Mouse (Mus musculus): ENCODE results near the gene Pigq. TPM values are rescaled to one million over a fixed set of nuclear protein-coding genes. Genes with fewer than 3 reads are reported as not detected.

Pigq gene
- total and polyA plus RNA-seq, 3 experiments: 18.5 to 97.2 (median 28.1) TPM

GRCm38 (mm10) chr17:25979829-25980738 lies 35.3 kb upstream of the Pigq start:
- H3K27ac ChIP-seq (ENCODE audit: insufficient read depth, low read depth): no peak overlapping the region
- no peaks in the 10 kb centered on the region for H3K27me3 ChIP-seq (replicated peaks)
- DNase-seq (ENCODE audit: extremely low read depth): no peak
- H3K4me1 ChIP-seq (ENCODE audit: control insufficient read depth in 1 of 2, insufficient read depth in 2 of 2): peaks cover 22 to 81% of the 10 kb centered on the region in 2 experiments
- H3K36me3 ChIP-seq (replicated peaks in 1 of 2; ENCODE audit: control insufficient read depth in 1 of 2, insufficient read depth in 1 of 2, low read length in 1 of 2): peaks cover 0 to 31% of the 10 kb centered on the region in 2 experiments
- H3K4me2 ChIP-seq (ENCODE audit: insufficient read depth, low read depth, poor library complexity, severe bottlenecking): no peak overlapping the region
- no peak for TF ChIP-seq POLR2AphosphoS2 (IDR thresholded peaks at IDR 0.05; ENCODE audit: low read depth, low read length)
- TF ChIP-seq IRF4 (IDR thresholded peaks at IDR 0.05; ENCODE audit: low read depth, low read length): no peak
- no peak for TF ChIP-seq KAT2A (IDR thresholded peaks at IDR 0.05; ENCODE audit: insufficient replicate concordance, low read length)
- TF ChIP-seq HCFC1 (IDR thresholded peaks at IDR 0.05; ENCODE audit: low read depth, low read length): no peak
- no peaks in the 10 kb centered on the region for H3K9me3 ChIP-seq (replicated peaks; ENCODE audit: low read length)
- dilution Hi-C loops (cut with MboI; ENCODE audit: extremely low pct_ligation_motif_present, extremely low pct_unique_long_range_greater_than_20kb, low sequenced_read_pairs): no loop called here
- in situ Hi-C loops (cut with MboI; ENCODE audit: low pct_ligation_motif_present, low pct_unique_long_range_greater_than_20kb, low sequenced_read_pairs): no loop called here
- H3K9ac ChIP-seq (ENCODE audit: insufficient read depth, low read depth): no peak overlapping the region
- H3K79me2 ChIP-seq (replicated peaks; ENCODE audit: control insufficient read depth, extremely low read depth, insufficient read depth, poor library complexity, severe bottlenecking): peaks cover 4% of the 10 kb centered on the region
- H3K4me3 ChIP-seq (replicated peaks in 1 of 3; ENCODE audit: low read depth in 2 of 3, low read length in 2 of 3, poor library complexity in 1 of 3): no peak overlapping the region

GRCm38 (mm10) chr17:25970954-25971707 lies 26.4 kb upstream of the Pigq start:
- peak; percentile 43 for DNase-seq (ENCODE audit: extremely low read depth)
- in situ Hi-C loops (cut with MboI; ENCODE audit: low pct_ligation_motif_present, low pct_unique_long_range_greater_than_20kb, low sequenced_read_pairs): no loop called here
- Histone ChIP-seq H3K36me3 (replicated peaks in 1 of 2; ENCODE audit: control insufficient read depth in 1 of 2, insufficient read depth in 1 of 2, low read length in 1 of 2) (peaks cover 0 to 22% of the 10 kb centered on the region in 2 experiments), H3K4me3 (replicated peaks in 1 of 3; ENCODE audit: low read depth in 2 of 3, low read length in 2 of 3, poor library complexity in 1 of 3) (no peak overlapping the region), H3K4me2 (ENCODE audit: insufficient read depth, low read depth, poor library complexity, severe bottlenecking) (peak overlapping the region; percentile 32; the same call in 1 of the 2 replicates), H3K4me1 (ENCODE audit: control insufficient read depth in 1 of 2, insufficient read depth in 2 of 2) (peaks cover 20 to 52% of the 10 kb centered on the region in 2 experiments), H3K27ac (ENCODE audit: insufficient read depth, low read depth) (peak overlapping the region; percentile 35; the same call in 1 of the 2 replicates), H3K27me3 (replicated peaks) (no peaks in the 10 kb centered on the region), H3K79me2 (replicated peaks; ENCODE audit: control insufficient read depth, extremely low read depth, insufficient read depth, poor library complexity, severe bottlenecking) (0 out of 2 replicates have a peak, but pooled peaks cover 3% of the 10 kb centered on the region), H3K9ac (ENCODE audit: insufficient read depth, low read depth) (0 out of 2 replicates have a peak overlapping the region, but pooled peaks have one; percentile 23), H3K9me3 (replicated peaks; ENCODE audit: low read length) (no peaks in the 10 kb centered on the region)
- peak; percentile 71 for TF ChIP-seq ZNF384 (IDR thresholded peaks at IDR 0.05; ENCODE audit: low read depth, low read length)
- no peak for TF ChIP-seq BHLHE40 (IDR thresholded peaks at IDR 0.05; ENCODE audit: low read depth, low read length)
- TF ChIP-seq MAFK (IDR thresholded peaks at IDR 0.05; ENCODE audit: insufficient replicate concordance, low read length): no peak
- TF ChIP-seq RAD21 (IDR thresholded peaks at IDR 0.05; ENCODE audit: low read depth, low read length): no peak
- no peak for TF ChIP-seq POLR2AphosphoS2 (IDR thresholded peaks at IDR 0.05; ENCODE audit: low read depth, low read length)
- dilution Hi-C loops (cut with MboI; ENCODE audit: extremely low pct_ligation_motif_present, extremely low pct_unique_long_range_greater_than_20kb, low sequenced_read_pairs): no loop called here

GRCm38 (mm10) chr17:25970448-25970847 lies 25.7 kb upstream of the Pigq start:
- Histone ChIP-seq H3K9ac (ENCODE audit: insufficient read depth, low read depth) (no peak overlapping the region), H3K27me3 (replicated peaks) (no peaks in the 10 kb centered on the region), H3K27ac (ENCODE audit: insufficient read depth, low read depth) (no peak overlapping the region), H3K4me3 (replicated peaks in 1 of 3; ENCODE audit: low read depth in 2 of 3, low read length in 2 of 3, poor library complexity in 1 of 3) (no peak overlapping the region), H3K79me2 (replicated peaks; ENCODE audit: control insufficient read depth, extremely low read depth, insufficient read depth, poor library complexity, severe bottlenecking) (0 out of 2 replicates have a peak, but pooled peaks cover 3% of the 10 kb centered on the region), H3K9me3 (replicated peaks; ENCODE audit: low read length) (no peaks in the 10 kb centered on the region), H3K4me2 (ENCODE audit: insufficient read depth, low read depth, poor library complexity, severe bottlenecking) (0 out of 2 replicates have a peak overlapping the region, but pooled peaks have one; percentile 32), H3K36me3 (replicated peaks in 1 of 2; ENCODE audit: control insufficient read depth in 1 of 2, insufficient read depth in 1 of 2, low read length in 1 of 2) (peaks cover 0 to 24% of the 10 kb centered on the region in 2 experiments), H3K4me1 (ENCODE audit: control insufficient read depth in 1 of 2, insufficient read depth in 2 of 2) (peaks cover 20 to 49% of the 10 kb centered on the region in 2 experiments)
- dilution Hi-C loops (cut with MboI; ENCODE audit: extremely low pct_ligation_motif_present, extremely low pct_unique_long_range_greater_than_20kb, low sequenced_read_pairs) (no loop called here), in situ Hi-C loops (cut with MboI; ENCODE audit: low pct_ligation_motif_present, low pct_unique_long_range_greater_than_20kb, low sequenced_read_pairs) (no loop called here)
- DNase-seq (ENCODE audit: extremely low read depth): peak; percentile 26
- TF ChIP-seq SMC3 (IDR thresholded peaks at IDR 0.05; ENCODE audit: low read depth, low read length) (peak; percentile 1; the same call in 1 of the 2 replicates), GABPA (IDR thresholded peaks at IDR 0.05; ENCODE audit: insufficient replicate concordance, low read depth, low read length) (no peak), CTCF (conservative IDR thresholded peaks at IDR 0.05 in 1 of 2, IDR thresholded peaks at IDR 0.05 in 1 of 2; ENCODE audit: low read depth in 2 of 2, low read length in 2 of 2) (peak in 1 of 2 experiments; percentile 22; a peak in 2 of 4 replicates)
